Mouse (Mus musculus) lung, adult 2 months (tissue): ENCODE measurements around the gene Pitpnm2. TPM values are rescaled to one million over a fixed set of nuclear protein-coding genes. Genes with fewer than 3 reads are reported as not detected.

ENCODE experiments used
- DNase-seq: peaks from one replicate; pipeline ENCODE4 v3.0.0; 2022
- H3K4me1 ChIP-seq: fragments of 200-500 bp; 2 replicates; pipeline ENCODE4 v1.6.1; 2011; ENCODE audit warnings: low read length; ENCODE audit not compliant: control insufficient read depth, insufficient read depth
- H3K4me3 ChIP-seq: fragments of 200-500 bp; replicated peaks from 2 replicates; pipeline ENCODE3; 2011; ENCODE audit warnings: low read depth, mild to moderate bottlenecking, control low read depth, low read length; ENCODE audit errors: extremely low read depth
- CTCF ChIP-seq: fragments of 200-500 bp; IDR thresholded peaks from 2 replicates; pipeline ENCODE4 v1.5.1; 2011; ENCODE audit warnings: mild to moderate bottlenecking, low read length, control low read depth; ENCODE audit not compliant: insufficient read depth
- POLR2A ChIP-seq: fragments of 200-500 bp; IDR thresholded peaks from 2 replicates; pipeline ENCODE4 v1.6.1; 2011; ENCODE audit warnings: low read depth, mild to moderate bottlenecking, control low read depth, low read length, borderline replicate concordance; ENCODE audit errors: extremely low read depth
- WGBS: fragments of 180-500 bp; shearing (Covaris S2); methylation state at CpG from one replicate; pipeline ENCODE4 v1.1.7; 2018; 5-methylcytosine and 5-hydroxymethylcytosine counted together
- polyA plus RNA-seq: library from polyadenylated mRNA; depleted of rRNA; stranded (reverse); fragments of >200 nt; gene quantifications from 2 replicates; pipeline ENCODE4 v1.2.3, GENCODE M21; 2012

Pitpnm2 gene
- polyA plus RNA-seq, 1 experiment: 122 TPM

- no peak overlapping the region for H3K4me3 ChIP-seq
- 78% methylated on average over 11 of the region's 11 CpGs for WGBS
- DNase-seq: no peak
- H3K4me1 ChIP-seq: peaks cover 3% of the 10 kb centered on the region; the same call in 1 of the 2 replicates
- TF ChIP-seq POLR2A (no peak), CTCF (no peak)
These were observed 20.1 kb upstream of the Pitpnm2 start for GRCm38 (mm10) chr5:124269661-124270060.

DNA sequence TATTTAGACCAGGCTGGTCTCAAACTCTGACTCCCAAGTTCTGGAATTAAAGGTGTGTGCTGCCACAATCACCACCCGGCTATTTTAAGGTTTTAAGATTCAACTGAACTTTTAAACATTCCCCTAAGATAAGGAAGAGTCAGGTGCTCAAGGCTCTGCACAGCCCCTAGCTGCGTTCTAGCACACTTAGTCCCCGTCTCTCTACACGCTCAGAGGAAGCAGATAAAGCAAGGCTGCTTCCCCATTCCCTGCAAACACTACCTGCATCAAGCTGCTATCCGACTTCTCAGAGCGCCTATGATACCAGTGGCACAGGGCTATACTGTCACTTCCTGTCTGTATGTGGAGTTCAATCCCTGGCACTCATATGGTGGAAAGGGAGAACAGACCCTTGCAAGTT, 18.1 kb upstream of the Pitpnm2 start:
- H3K4me1 ChIP-seq: peaks cover 11% of the 10 kb centered on the region
- 62% methylated on average over 6 of the region's 6 CpGs for WGBS
- no peak overlapping the region for H3K4me3 ChIP-seq
- no peak for TF ChIP-seq POLR2A
- TF ChIP-seq CTCF: no peak
- DNase-seq: no peak

DNA sequence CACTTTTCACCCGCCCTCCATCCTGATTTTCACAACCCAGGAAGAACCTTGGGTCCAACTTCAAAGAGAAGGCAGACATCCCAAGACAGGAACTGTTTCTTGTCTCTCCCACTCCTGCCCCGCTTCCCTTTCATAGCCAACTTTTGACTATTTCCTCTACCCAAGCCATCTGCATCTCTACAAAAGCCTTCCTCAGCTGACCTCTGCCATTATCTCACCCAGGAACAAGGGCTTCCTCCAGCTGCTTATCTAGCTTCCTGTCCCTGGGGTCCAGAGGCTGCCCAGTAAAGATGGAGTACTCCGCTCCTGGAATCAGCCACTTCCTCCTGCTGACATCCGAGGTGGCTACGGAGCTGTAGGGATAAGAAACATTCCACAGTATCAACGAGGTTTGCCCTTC, 17.3 kb upstream of the Pitpnm2 start:
- H3K4me1 ChIP-seq: peaks cover 12% of the 10 kb centered on the region
- no peak overlapping the region for H3K4me3 ChIP-seq
- 41% methylated on average over 6 of the region's 6 CpGs for WGBS

DNA sequence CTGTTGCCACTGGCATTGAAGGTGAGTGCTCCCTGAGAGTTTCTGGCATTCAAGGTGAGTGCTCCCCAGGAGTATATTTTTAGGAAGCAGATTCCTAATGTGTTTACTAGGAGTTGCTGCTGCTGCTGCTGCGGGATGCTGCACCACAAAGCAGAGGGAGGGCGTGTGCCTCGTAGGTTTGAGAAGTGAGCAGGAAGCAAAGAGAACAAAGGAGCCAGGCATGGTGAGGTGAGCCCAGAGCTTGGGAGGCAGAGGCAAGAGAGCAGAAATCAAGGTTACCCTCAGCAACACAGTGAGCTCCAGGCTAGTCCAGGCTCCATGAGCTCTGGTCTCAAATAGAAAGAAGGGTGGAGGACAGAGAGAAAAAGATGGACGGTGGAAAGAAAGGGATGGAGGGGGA, 13.7 kb upstream of the Pitpnm2 start:
- 56% methylated on average over 4 of the region's 4 CpGs for WGBS
- no peak for DNase-seq
- peaks cover 12% of the 10 kb centered on the region for H3K4me1 ChIP-seq
- no peak overlapping the region for H3K4me3 ChIP-seq
- no peak for TF ChIP-seq CTCF

More for the DNA sequence above, 17.3 kb upstream of the Pitpnm2 start:
- no peak for TF ChIP-seq CTCF
- no peak for TF ChIP-seq POLR2A
- DNase-seq: no peak

DNA sequence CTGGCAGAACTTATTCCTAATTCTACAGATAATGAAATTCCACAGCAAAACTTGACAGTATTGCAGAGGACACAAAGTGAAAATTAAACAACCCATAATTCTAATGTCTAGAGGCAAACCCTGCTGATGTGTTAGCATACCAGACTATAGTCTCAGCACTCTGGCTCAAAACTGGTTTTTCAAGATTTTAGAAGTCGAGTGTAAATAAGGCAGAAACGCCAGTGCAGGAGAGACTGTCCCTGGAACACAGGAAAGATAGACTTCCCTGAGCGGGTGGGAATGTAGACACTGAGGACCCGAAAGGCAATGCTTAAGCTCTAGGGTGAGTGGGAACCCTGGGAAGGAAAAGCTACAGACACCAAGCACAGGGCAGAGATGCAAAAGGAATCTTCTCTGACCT, 12.5 kb upstream of the Pitpnm2 start:
- TF ChIP-seq POLR2A: no peak
- no peak for TF ChIP-seq CTCF
- Histone ChIP-seq H3K4me1 (peaks cover 12% of the 10 kb centered on the region), H3K4me3 (no peak overlapping the region)
- DNase-seq: no peak
- 72% methylated on average over 4 of the region's 4 CpGs for WGBS

DNA sequence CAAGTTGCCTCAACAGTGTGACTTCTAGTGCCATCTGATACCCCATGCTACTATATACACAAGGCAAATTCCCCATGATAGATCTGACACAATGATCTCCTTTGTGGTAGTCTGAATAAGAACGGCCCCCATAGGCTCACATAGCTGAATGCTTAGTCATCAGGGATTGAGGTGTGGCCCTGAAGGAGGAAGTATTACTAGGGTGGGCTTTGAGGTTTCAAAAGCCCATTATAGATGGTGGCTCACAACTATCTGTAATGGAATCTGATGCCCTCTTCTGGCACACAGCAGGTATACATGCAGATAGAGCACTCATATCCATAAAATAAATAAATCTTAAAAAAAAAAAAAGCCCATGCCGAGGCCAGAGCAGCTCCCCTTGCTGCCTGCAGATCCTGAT, 9.6 kb upstream of the Pitpnm2 start:
- peaks cover 9% of the 10 kb centered on the region for H3K4me1 ChIP-seq
- no peak for DNase-seq
- no peak overlapping the region for H3K4me3 ChIP-seq
- WGBS: 21% methylated on average over 2 of the region's 2 CpGs
- TF ChIP-seq CTCF (no peak), POLR2A (no peak)

- DNase-seq: no peak
- no peak for TF ChIP-seq CTCF
- no peak for TF ChIP-seq POLR2A
- Histone ChIP-seq H3K4me1 (peaks cover 5% of the 10 kb centered on the region), H3K4me3 (no peak overlapping the region)
- WGBS: 100% methylated on average over 1 of the region's 1 CpGs
These were observed 8.5 kb upstream of the Pitpnm2 start for GRCm38 (mm10) chr5:124258026-124258425.

DNA sequence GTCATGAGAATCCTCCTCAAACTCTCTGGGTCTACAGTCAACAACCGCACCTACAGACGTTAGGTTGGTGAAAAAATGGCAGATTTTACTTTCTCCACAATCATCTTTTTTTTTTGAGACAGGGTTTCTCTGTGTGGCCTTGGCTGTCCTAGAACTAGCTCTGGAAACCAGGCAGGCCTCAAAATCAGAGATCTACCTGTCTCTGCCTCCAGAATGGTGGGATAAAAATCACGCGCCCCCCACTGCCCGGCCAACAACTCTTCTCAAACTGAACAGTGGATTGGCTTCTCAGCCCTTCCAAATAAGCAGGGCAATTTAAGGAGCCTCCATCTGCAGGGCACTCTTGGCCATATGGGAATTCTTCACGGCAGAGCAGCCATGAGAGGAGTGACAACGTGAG, 5.6 kb upstream of the Pitpnm2 start:
- DNase-seq: no peak
- no peak overlapping the region for H3K4me3 ChIP-seq
- TF ChIP-seq CTCF (no peak), POLR2A (no peak)
- 94% methylated on average over 7 of the region's 7 CpGs for WGBS
- peaks cover 3% of the 10 kb centered on the region for H3K4me1 ChIP-seq

DNA sequence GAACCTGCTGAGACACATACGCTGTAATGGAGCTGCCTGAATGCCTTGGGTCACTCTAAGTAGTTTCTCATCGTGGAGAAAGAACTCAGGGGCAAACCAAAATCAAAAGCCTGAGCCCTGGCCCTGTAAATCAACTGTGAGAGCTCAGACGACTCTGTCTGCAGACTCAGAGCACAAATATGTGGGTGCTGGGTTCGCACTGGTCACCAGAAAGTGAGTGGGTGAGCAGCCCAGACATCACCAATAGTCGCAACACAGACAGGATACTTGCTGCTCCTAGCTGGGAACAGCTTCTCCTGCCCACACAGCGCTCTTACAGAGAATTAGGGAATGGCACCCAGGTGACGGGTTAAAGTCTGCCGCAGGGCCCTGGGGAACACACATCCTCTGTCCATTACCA, 4.0 kb upstream of the Pitpnm2 start:
- no peak for TF ChIP-seq CTCF
- no peak for TF ChIP-seq POLR2A
- DNase-seq: no peak

DNA sequence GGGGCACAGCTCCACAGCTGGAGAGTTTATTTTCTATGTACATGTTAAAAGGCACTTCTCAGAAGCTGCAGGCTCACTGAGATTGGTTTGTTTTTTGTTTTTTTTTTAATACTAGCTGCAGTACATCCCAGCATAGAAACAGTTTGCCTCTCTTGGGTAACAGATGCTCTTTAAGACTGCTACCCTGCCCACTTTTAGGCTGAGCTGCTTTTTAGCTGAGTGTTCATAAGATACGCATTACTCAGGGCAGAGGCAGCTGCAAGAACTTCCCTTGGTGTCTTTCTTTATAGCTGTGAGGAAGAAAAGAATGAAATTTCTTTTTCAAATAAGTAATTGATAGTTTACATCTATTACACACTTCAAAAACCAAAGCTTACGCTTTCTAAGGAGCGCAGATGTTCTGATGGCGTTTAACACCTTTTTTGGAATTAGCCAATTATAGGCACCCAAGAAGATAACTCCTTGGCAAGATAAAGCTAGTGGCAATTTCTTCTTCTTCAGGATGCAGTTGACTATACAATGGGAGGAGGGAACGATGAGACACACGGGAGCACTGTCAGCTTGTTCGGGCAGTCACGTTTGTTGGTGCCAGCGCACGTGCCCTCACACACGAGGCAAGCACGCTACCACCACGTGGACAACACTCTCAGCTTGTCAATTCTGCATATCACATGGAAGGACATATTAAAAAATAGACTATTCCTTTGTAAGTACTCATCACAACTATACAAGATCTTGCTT, 3.2 kb upstream of the Pitpnm2 start:
- Histone ChIP-seq H3K4me3 (no peak overlapping the region), H3K4me1 (peaks cover 3% of the 10 kb centered on the region)
- WGBS: 96% methylated on average over 13 of the region's 13 CpGs
- DNase-seq: no peak
- TF ChIP-seq CTCF (no peak), POLR2A (no peak)

More for the DNA sequence above, 4.0 kb upstream of the Pitpnm2 start:
- Histone ChIP-seq H3K4me1 (peaks cover 3% of the 10 kb centered on the region), H3K4me3 (no peak overlapping the region)
- WGBS: 86% methylated on average over 8 of the region's 8 CpGs
